Mouse (Mus musculus) midbrain, embryonic 11.5 days (tissue): ENCODE measurements around the gene Slpi. TPM values are rescaled to one million over a fixed set of nuclear protein-coding genes. Genes with fewer than 3 reads are reported as not detected.

Source experiments
- ATAC-seq: fragments of 200-750 bp; cut with Nextera tagmentation; 2 replicates; pipeline ENCODE4 v1.8.0; 2017; ENCODE audit warnings: moderate TSS enrichment, moderate library complexity; ENCODE audit not compliant: low FRiP score
- DNase-seq: peaks from one replicate; pipeline ENCODE4 v3.0.0; 2015; ENCODE audit warnings: low spot score; ENCODE audit errors: missing footprints
- H3K27ac ChIP-seq: fragments of 300-500 bp; sonication (generic); 2 replicates; pipeline ENCODE4 v1.5.1; 2014; ENCODE audit warnings: low read depth, low read length
- H3K27me3 ChIP-seq: fragments of 300-500 bp; sonication (generic); 2 replicates; pipeline ENCODE4 v1.6.1; 2014; ENCODE audit warnings: mild to moderate bottlenecking, low read length, moderate library complexity, mixed read lengths; ENCODE audit not compliant: control insufficient read depth, insufficient read depth
- H3K36me3 ChIP-seq: fragments of 300-500 bp; sonication (generic); 2 replicates; pipeline ENCODE4 v1.6.1; 2014; ENCODE audit warnings: mild to moderate bottlenecking, low read length, moderate library complexity, mixed read lengths; ENCODE audit not compliant: control insufficient read depth, insufficient read depth
- H3K4me1 ChIP-seq: fragments of 300-500 bp; sonication (generic); 2 replicates; pipeline ENCODE4 v1.6.1; 2014; ENCODE audit warnings: low read length; ENCODE audit not compliant: control insufficient read depth, insufficient read depth
- H3K4me2 ChIP-seq: fragments of 300-500 bp; sonication (generic); 2 replicates; pipeline ENCODE4 v1.6.1; 2014; ENCODE audit warnings: mild to moderate bottlenecking, moderate library complexity
- H3K4me3 ChIP-seq: fragments of 300-500 bp; sonication (generic); 2 replicates; pipeline ENCODE4 v1.5.1; 2014; ENCODE audit warnings: low read depth, low read length
- H3K9ac ChIP-seq: fragments of 300-500 bp; sonication (generic); 2 replicates; pipeline ENCODE4 v1.6.1; 2014; ENCODE audit warnings: low read length
- H3K9me3 ChIP-seq: fragments of 300-500 bp; sonication (generic); 2 replicates; pipeline ENCODE4 v1.6.1; 2016; ENCODE audit warnings: low read length; ENCODE audit not compliant: control insufficient read depth
- WGBS: fragments of 180-500 bp; shearing (Covaris S2); extraction: QIAGEN DNeasy Blood & Tissue Kit; methylation state at CpG from one replicate; pipeline ENCODE4 v1.1.7; 2014; 5-methylcytosine and 5-hydroxymethylcytosine counted together
- polyA plus RNA-seq: library from polyadenylated mRNA; unstranded; fragments of >200 nt; fragmentation: Nextera tagmentation; extraction: Ambion mirVana; gene quantifications from 2 replicates; pipeline ENCODE4 v1.2.1, GENCODE M21; 2014

Gene Slpi
- polyA plus RNA-seq, 1 experiment from 2014 or later: 0.52 TPM

- Histone ChIP-seq H3K4me2 (no peak overlapping the region), H3K9ac (no peak overlapping the region), H3K27me3 (no peaks in the 10 kb centered on the region), H3K27ac (no peak overlapping the region), H3K4me1 (peaks cover 4% of the 10 kb centered on the region; the same call in 1 of the 2 replicates), H3K9me3 (no peaks in the 10 kb centered on the region), H3K4me3 (no peak overlapping the region), H3K36me3 (no peaks in the 10 kb centered on the region)
- DNase-seq (peak; percentile 82), ATAC-seq (no peak)
- WGBS: 37% methylated on average over 22 of the region's 22 CpGs
These were observed 43.8 kb upstream of the Slpi start for GRCm38 (mm10) chr2:164432541-164433191.

- Histone ChIP-seq H3K4me1 (peaks cover 4% of the 10 kb centered on the region; the same call in 1 of the 2 replicates), H3K4me3 (no peak overlapping the region), H3K9me3 (no peaks in the 10 kb centered on the region), H3K27ac (no peak overlapping the region), H3K9ac (no peak overlapping the region), H3K4me2 (no peak overlapping the region), H3K36me3 (no peaks in the 10 kb centered on the region), H3K27me3 (no peaks in the 10 kb centered on the region)
- ATAC-seq (no peak), DNase-seq (peak; percentile 82)
- 63% methylated on average over 9 of the region's 9 CpGs for WGBS
These were observed 43.0 kb upstream of the Slpi start for GRCm38 (mm10) chr2:164431676-164432465.

- H3K9ac ChIP-seq: no peak overlapping the region
- 29% methylated on average over 7 of the region's 7 CpGs for whole genome bisulfite sequencing
- no peak overlapping the region for H3K4me3 ChIP-seq
- ATAC-seq (no peak), DNase-seq (peak; percentile 85)
- no peaks in the 10 kb centered on the region for H3K9me3 ChIP-seq
- peaks cover 4% of the 10 kb centered on the region; the same call in 1 of the 2 replicates for H3K4me1 ChIP-seq
- no peak overlapping the region; the same call in 1 of the 2 replicates for H3K4me2 ChIP-seq
- no peaks in the 10 kb centered on the region for H3K36me3 ChIP-seq
- no peak overlapping the region for H3K27ac ChIP-seq
- no peaks in the 10 kb centered on the region for H3K27me3 ChIP-seq
These were observed 41.8 kb upstream of the Slpi start for GRCm38 (mm10) chr2:164430697-164431096.

GRCm38 (mm10) chr2:164429881-164430615 lies 41.2 kb upstream of the Slpi start:
- H3K9ac ChIP-seq: no peak overlapping the region
- H3K4me3 ChIP-seq: no peak overlapping the region
- H3K4me2 ChIP-seq: no peak overlapping the region
- DNase-seq (peak; percentile 80), ATAC-seq (no peak)
- H3K4me1 ChIP-seq: peaks cover 4% of the 10 kb centered on the region; the same call in 1 of the 2 replicates
- WGBS: 49% methylated on average over 15 of the region's 15 CpGs
- no peaks in the 10 kb centered on the region for H3K9me3 ChIP-seq
- H3K27me3 ChIP-seq: no peaks in the 10 kb centered on the region
- no peaks in the 10 kb centered on the region for H3K36me3 ChIP-seq
- no peak overlapping the region for H3K27ac ChIP-seq

- Histone ChIP-seq H3K27ac (no peak overlapping the region), H3K9me3 (no peaks in the 10 kb centered on the region), H3K27me3 (no peaks in the 10 kb centered on the region), H3K4me2 (no peak overlapping the region), H3K4me3 (no peak overlapping the region), H3K4me1 (peaks cover 4% of the 10 kb centered on the region; the same call in 1 of the 2 replicates), H3K36me3 (no peaks in the 10 kb centered on the region), H3K9ac (no peak overlapping the region)
- DNase-seq: no peak
- 40% methylated on average over 5 of the region's 5 CpGs for WGBS
- ATAC-seq: no peak
These were observed 39.6 kb upstream of the Slpi start for GRCm38 (mm10) chr2:164428451-164428850.

GRCm38 (mm10) chr2:164426952-164427351 lies 38.1 kb upstream of the Slpi start:
- Histone ChIP-seq H3K9ac (no peak overlapping the region), H3K27me3 (no peaks in the 10 kb centered on the region), H3K4me3 (no peak overlapping the region), H3K4me1 (no peaks in the 10 kb centered on the region), H3K9me3 (no peaks in the 10 kb centered on the region), H3K27ac (no peak overlapping the region), H3K4me2 (no peak overlapping the region), H3K36me3 (no peaks in the 10 kb centered on the region)
- DNase-seq: no peak
- ATAC-seq: no peak
- WGBS: 84% methylated on average over 5 of the region's 5 CpGs

- Histone ChIP-seq H3K9me3 (no peaks in the 10 kb centered on the region), H3K36me3 (no peaks in the 10 kb centered on the region), H3K4me2 (no peak overlapping the region), H3K27me3 (no peaks in the 10 kb centered on the region), H3K27ac (no peak overlapping the region), H3K9ac (no peak overlapping the region), H3K4me3 (no peak overlapping the region), H3K4me1 (no peaks in the 10 kb centered on the region)
- ATAC-seq (no peak), DNase-seq (peak; percentile 81)
- whole genome bisulfite sequencing: 35% methylated on average over 12 of the region's 12 CpGs
These were observed 37.2 kb upstream of the Slpi start for GRCm38 (mm10) chr2:164426121-164426520.

GRCm38 (mm10) chr2:164425401-164425800 lies 36.5 kb upstream of the Slpi start:
- no peak for ATAC-seq
- H3K4me3 ChIP-seq: no peak overlapping the region
- no peak overlapping the region for H3K9ac ChIP-seq
- H3K9me3 ChIP-seq: no peaks in the 10 kb centered on the region
- no peaks in the 10 kb centered on the region for H3K36me3 ChIP-seq
- no peaks in the 10 kb centered on the region for H3K27me3 ChIP-seq
- H3K4me1 ChIP-seq: no peaks in the 10 kb centered on the region
- H3K4me2 ChIP-seq: no peak overlapping the region
- 89% methylated on average over 5 of the region's 5 CpGs for WGBS
- no peak for DNase-seq
- H3K27ac ChIP-seq: no peak overlapping the region

- no peaks in the 10 kb centered on the region for H3K27me3 ChIP-seq
- no peaks in the 10 kb centered on the region for H3K9me3 ChIP-seq
- ATAC-seq (no peak), DNase-seq (peak; percentile 28)
- no peak overlapping the region for H3K27ac ChIP-seq
- H3K4me3 ChIP-seq: no peak overlapping the region
- H3K36me3 ChIP-seq: no peaks in the 10 kb centered on the region
- no peak overlapping the region for H3K9ac ChIP-seq
- no peak overlapping the region for H3K4me2 ChIP-seq
- 90% methylated on average over 8 of the region's 8 CpGs for WGBS
- H3K4me1 ChIP-seq: no peaks in the 10 kb centered on the region
These were observed 35.5 kb upstream of the Slpi start for GRCm38 (mm10) chr2:164424406-164424805.
